Mouse (Mus musculus) urinary bladder, adult 18-20 months (tissue): ENCODE measurements around the gene Olfr315.
"Not testable (repeated sequence)": the region's sequence is repeated elsewhere in the genome, so short reads cannot be mapped to it uniquely, and the experiment has no call there.

Experiments
- DNase-seq, 2 experiments: peaks; one replicate each; pipeline ENCODE4 v3.0.0; 2022; ENCODE audit warnings: low spot score in 2 of 2, mixed read lengths in 2 of 2

Olfr315 gene

GRCm38 (mm10) chr11:58815676-58816075 is 42.7 kb downstream of the Olfr315 start:
- no peak for DNase-seq

DNA sequence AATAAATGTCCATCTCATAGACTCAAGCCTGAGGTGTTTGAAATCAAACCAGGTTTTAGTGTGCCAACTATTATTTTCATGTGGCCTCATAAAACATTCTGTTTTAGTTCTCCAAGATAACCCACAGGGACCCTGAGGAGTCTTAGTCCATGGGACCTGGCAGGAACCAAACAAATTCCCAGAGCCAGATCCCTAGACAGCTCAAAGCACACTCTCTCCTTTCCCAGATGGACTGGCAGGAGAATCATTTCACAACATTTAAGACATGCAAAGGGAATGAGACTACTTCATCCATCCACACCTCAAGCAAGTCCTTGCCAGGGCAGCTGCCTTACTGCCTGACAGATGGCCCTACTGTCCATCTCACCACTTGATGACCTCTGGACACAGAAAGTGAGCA is 55.9 kb downstream of the Olfr315 start, which contains the start of gene Olfr312:
TSS of gene Olfr312 (plus strand) at position 301 of the 400 bp plus-strand sequence.
- DNase-seq = not testable (repeated sequence)

DNA sequence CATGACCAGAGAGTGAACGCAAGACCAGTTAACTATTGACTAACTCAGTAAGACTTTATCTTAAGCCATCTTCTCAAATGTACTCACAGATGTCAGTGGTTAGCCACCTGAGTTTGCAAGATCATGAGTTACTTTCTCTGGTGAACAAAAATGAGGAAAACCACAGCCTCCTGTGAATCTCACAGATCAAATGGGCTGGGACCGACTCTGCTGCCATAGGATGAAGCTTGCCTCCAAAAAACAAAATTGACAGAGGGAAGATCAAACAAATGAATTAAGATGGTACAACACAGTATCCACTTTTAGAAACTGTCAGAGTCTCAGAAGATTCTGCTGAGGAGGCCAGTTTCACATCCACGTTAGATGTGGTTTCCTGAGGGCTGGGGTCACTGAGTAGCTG is 56.8 kb downstream of the Olfr315 start:
- DNase-seq = no peak
